Mouse (Mus musculus) brain, adult 2 months (tissue): Measurements from ENCODE around the gene Opcml.

ENCODE experiments used
- DNase-seq: peaks from one replicate; pipeline ENCODE4 v3.0.0; 2011; ENCODE audit warnings: low read depth, low spot score

The Opcml gene

GRCm38 (mm10) chr9:28613683-28614620, 823.4 kb downstream of the Opcml start:
- peak; percentile 67 for DNase-seq

GRCm38 (mm10) chr9:28615447-28615846, 824.9 kb downstream of the Opcml start:
- peak; percentile 30 for DNase-seq

- peak; percentile 98 for DNase-seq
Observed at GRCm38 (mm10) chr9:28617666-28618065, 827.1 kb downstream of the Opcml start.

GRCm38 (mm10) chr9:28618186-28618892, 827.8 kb downstream of the Opcml start:
- DNase-seq, result peak; percentile 93

GRCm38 (mm10) chr9:28621939-28622338, 831.4 kb downstream of the Opcml start:
- no peak for DNase-seq

GRCm38 (mm10) chr9:28624870-28625269, 834.3 kb downstream of the Opcml start:
- peak; percentile 45 for DNase-seq

GRCm38 (mm10) chr9:28642766-28643165, 852.2 kb downstream of the Opcml start:
- DNase-seq, result no peak

- DNase-seq, result peak; percentile 41
Observed at GRCm38 (mm10) chr9:28644063-28644462, 853.5 kb downstream of the Opcml start.

- DNase-seq, result peak; percentile 42
Observed at GRCm38 (mm10) chr9:28650089-28650488, 859.5 kb downstream of the Opcml start.

- DNase-seq, result peak; percentile 63
Observed at GRCm38 (mm10) chr9:28659996-28660395, 869.4 kb downstream of the Opcml start.

GRCm38 (mm10) chr9:28662882-28663281, 872.3 kb downstream of the Opcml start:
- DNase-seq, result peak; percentile 86

- no peak for DNase-seq
Observed at GRCm38 (mm10) chr9:28680309-28680708, 889.7 kb downstream of the Opcml start.

GRCm38 (mm10) chr9:28681252-28682037, 890.9 kb downstream of the Opcml start:
- DNase-seq, result peak; percentile 65

GRCm38 (mm10) chr9:28683951-28684470, 893.4 kb downstream of the Opcml start:
- DNase-seq, result peak; percentile 97

- no peak for DNase-seq
Observed at GRCm38 (mm10) chr9:28686942-28687611, 896.5 kb downstream of the Opcml start.

GRCm38 (mm10) chr9:28690134-28690533, 899.6 kb downstream of the Opcml start:
- peak; percentile 99 for DNase-seq

- DNase-seq, result peak; percentile 55
Observed at GRCm38 (mm10) chr9:28705796-28706195, 915.2 kb downstream of the Opcml start.

- no peak for DNase-seq
Observed at GRCm38 (mm10) chr9:28714544-28714943, 924.0 kb downstream of the Opcml start.

- DNase-seq, result peak; percentile 60
Observed at GRCm38 (mm10) chr9:28720186-28720585, 929.6 kb downstream of the Opcml start.

GRCm38 (mm10) chr9:28731811-28732602, 941.4 kb downstream of the Opcml start:
- peak; percentile 74 for DNase-seq
